Mouse (Mus musculus) megakaryocyte-erythroid progenitor cell, adult 5 weeks (primary cell): ENCODE measurements around the gene Vmn1r135. TPM values are rescaled to one million over a fixed set of nuclear protein-coding genes. Genes with fewer than 3 reads are reported as not detected.

Experiments
- polyA plus RNA-seq: library from polyadenylated mRNA; stranded (reverse); fragments of >175 nt; gene quantifications from 2 replicates; pipeline ENCODE4 v1.2.3, GENCODE M21; 2012

Gene Vmn1r135
- polyA plus RNA-seq = not detected in 2 replicates

DNA sequence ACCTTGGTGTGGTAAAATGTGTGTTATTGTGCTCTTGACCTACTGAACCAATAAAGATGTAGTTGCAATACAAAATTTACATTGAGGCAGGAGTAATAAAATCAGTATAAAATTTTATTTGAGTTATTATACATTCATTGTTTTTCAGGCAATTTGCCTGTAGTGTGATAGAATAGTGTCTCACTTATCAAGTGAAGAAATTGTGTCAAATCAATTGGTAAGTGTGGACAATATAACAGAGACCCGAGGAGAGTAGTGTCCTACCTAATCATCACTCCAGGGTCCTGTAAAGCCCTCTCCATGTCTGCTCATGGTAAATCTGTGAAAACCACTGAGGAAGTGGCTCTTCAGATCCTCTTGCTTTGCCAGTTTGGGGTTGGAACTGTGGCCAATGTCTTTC, at the start of gene Vmn1r135:
TSS of gene Vmn1r135 (plus strand) at position 301 of the 400 bp plus-strand sequence.

GRCm38 (mm10) chr7:21796628-21797027, 35.5 kb upstream of the Vmn1r135 start, which contains the start of gene Gm4177:
Gene Gm4177, minus strand, starts transcription at chr7:21796728.

GRCm38 (mm10) chr7:21844167-21844566, 12.0 kb downstream of the Vmn1r135 start, which contains the start of gene Gm5725:
Gene Gm5725, minus strand, starts transcription at chr7:21844267.

Other genes with a start within 250 kb of the Vmn1r135 start
- not detected in 2 replicates for gene Vmn1r132, start 218.3 kb upstream of the Vmn1r135 start, polyA plus RNA-seq
- not detected in 2 replicates for gene Gm4175, start 70.9 kb upstream of the Vmn1r135 start, polyA plus RNA-seq
- not detected in 2 replicates for gene Gm4177, start 35.6 kb upstream of the Vmn1r135 start, polyA plus RNA-seq
- gene Gm5725, start 11.9 kb downstream of the Vmn1r135 start, polyA plus RNA-seq = not detected in 2 replicates
- not detected in 2 replicates for gene Gm5891, start 88.9 kb downstream of the Vmn1r135 start, polyA plus RNA-seq
- gene Vmn1r137, start 162.2 kb downstream of the Vmn1r135 start, polyA plus RNA-seq = not detected in 2 replicates
- gene Vmn1r138, start 196.5 kb downstream of the Vmn1r135 start, polyA plus RNA-seq = not detected in 2 replicates
- not detected in 2 replicates for gene Gm6176, start 224.0 kb downstream of the Vmn1r135 start, polyA plus RNA-seq
- not detected in 2 replicates for gene Vmn1r139, start 236.7 kb downstream of the Vmn1r135 start, polyA plus RNA-seq